Mouse (Mus musculus): ENCODE measurements around the gene Tspan3.

The Tspan3 gene

DNA sequence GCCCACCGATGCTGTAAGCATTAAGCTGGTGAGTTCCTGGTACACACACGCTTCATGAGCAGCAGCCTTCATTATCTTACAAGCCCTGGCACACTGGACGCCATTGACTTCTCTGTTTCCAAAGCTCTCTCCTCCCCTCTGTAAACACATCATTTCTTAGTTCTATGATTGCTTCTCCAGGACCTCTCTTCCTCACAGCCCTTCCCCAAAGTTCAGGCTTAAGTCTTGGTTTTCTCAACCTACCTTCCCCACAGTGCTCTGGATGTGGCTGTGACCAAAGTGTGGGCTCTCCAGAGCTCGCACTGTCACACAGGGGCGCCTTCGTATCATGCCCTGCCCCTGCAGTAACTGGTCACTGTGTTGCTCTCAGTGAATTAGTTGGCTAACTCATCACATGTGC lies at the start of gene Tspan3:
Gene Tspan3 (minus strand): TSS at position 101 of the 400 bp plus-strand sequence.
- no peak for DNase-seq (ENCODE audit: low spot score)

DNA sequence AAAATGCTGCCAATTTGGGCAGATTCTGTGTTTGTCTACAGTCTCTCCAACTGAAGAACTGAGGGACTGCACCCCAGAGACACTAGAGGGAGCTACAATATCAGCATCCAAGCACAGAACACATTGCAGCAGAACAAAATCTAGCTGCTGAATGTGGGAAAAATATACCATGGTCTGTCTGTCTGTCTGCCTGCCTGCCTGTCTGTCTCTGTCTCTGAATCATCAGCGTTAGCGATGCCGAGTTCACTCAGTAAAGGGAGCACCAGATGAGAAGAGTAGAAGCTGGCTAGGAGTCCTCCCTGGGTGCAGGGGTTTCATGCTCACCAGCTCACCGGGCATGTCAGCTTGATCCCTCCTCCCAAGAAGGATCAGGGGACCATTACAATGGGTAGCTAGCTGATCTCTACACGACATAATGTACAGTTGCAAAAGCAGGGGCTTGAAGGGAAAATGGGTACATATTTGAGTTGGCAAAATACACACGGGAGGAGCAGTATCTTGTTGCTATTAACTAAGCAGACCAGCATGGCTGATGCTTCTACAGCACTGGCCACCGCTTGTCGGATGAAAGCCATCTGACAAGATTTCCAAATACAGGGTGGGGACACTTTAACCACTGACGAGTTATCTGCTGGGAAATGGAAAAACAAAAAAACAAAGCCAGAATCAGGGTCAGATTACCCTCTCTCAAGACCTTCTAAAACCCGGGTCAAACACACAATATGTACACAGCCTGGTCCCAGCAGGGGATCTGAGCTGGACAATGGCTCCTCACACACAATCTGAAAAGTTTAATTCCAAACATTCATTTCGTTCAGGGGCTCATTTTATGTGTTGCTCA lies 48.4 kb upstream of the Tspan3 start:
- no peak for DNase-seq (ENCODE audit: low spot score)

DNA sequence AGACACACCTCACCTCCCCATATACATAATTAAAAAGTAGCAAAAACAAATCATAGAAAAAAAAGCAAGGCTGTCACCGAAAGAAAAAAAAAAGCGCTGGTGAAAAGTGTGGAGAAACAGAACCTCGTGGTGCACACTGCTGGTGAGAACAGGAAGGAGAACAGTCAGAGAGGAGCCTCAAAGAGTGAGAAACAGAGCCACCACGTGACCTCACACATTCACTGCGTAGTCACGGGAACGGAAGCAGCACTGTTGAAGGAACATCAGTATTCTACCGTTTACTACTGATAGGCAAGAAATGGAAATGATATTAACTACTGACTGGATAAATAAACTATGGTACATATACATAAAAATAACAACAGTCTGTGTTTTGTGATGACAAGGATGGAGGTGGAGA lies 43.5 kb upstream of the Tspan3 start:
- no peak for DNase-seq (ENCODE audit: low spot score)

DNA sequence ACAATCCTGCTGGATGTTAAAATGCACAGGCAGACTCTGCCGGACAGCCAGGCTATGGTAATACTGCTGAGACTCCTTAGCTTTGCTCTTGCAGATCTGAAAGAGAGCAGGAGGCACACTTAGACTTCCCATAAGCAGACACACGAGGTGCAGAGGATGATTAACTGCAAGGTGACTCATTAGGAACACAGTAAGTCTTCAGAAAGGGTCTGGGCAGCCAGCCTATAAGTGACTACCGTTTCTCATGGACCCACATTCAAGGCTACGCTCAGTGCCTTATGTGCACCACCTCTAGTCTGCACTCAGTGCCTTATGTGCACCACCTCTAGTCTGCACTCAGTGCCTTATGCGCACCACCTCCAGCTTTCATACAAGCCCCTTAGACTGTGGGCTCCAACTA lies 42.2 kb upstream of the Tspan3 start:
- DNase-seq (ENCODE audit: low spot score): no peak

DNA sequence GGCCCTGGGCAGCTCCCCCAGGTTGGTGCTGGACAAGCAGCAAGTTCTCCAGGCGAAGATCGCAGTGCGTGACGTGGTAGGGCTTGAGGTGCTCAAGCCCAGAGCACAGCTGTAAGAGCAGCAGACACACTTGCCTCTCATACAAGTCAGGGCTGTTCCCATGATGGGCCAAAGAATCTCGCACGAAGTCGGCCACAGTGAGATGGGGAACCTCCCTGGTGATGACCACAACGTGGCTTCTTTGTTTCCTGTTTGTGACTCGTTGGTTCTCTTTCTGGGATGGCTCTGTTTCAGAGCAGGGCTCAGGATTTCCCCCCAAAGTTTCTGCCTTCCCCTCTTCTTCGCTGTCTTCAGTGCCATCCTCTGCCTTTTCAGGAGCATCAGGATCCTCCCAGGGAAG lies 41.8 kb upstream of the Tspan3 start:
- DNase-seq (ENCODE audit: low spot score): no peak

- no peak for DNase-seq (ENCODE audit: low spot score)
Observed at GRCm38 (mm10) chr9:56205336-56205735, 40.1 kb upstream of the Tspan3 start.

DNA sequence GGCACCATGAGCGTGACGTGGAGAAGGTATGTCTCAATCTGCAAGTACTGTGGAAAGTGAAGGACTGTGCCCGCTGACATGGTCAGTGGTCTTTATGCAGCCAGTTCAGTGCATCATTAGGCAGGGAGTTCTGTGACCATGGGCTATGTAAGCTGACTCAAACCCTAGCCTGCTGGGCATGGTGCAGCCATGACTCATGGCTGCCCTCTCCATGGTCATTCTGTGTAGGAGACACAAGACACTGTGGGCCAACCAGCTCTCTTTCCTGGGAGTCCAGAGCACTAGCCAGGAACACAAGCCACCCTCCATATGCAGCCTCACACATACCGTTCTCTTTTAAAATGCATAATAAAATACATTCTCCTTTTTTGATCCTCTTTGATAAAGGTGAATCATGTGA lies 39.0 kb upstream of the Tspan3 start:
- DNase-seq (ENCODE audit: low spot score): no peak

DNA sequence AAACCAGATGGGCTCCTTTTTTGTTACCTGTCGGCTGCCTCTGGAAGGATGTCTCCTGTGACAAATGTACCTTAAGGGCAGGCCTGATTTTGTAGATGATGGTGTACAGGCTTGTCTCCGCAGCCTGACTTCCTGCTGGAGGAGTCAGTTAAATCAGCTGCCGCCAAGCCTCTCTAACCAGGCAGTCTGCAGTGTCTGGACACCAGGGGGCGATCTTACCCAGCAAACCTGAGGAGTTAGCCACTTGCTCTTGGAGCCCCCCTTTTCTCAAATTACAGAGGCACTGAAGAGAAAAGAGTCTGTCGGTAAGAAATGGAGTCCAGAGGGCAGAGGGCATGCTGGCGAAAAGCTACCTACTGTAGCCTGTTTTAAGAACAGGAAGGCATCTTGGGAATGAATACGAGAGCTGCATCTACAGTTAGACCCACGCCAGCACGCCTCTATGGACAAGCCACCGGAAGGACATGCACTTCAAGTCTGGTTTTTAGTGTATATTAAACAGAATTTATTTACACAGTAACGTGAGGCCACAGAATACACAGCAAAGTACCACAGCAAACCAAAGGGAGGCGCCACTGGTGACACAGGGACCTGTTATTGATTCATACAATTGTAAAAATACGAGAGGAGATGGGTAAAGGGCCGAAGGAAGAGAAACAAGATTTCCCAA lies 35.5 kb upstream of the Tspan3 start:
- DNase-seq (ENCODE audit: low spot score): peak; percentile 79

- DNase-seq (ENCODE audit: low spot score): no peak
Observed at GRCm38 (mm10) chr9:56200200-56200599, 34.9 kb upstream of the Tspan3 start.

- no peak for DNase-seq (ENCODE audit: low spot score)
Observed at GRCm38 (mm10) chr9:56196921-56197320, 31.6 kb upstream of the Tspan3 start.

- DNase-seq (ENCODE audit: low spot score): no peak
Observed at GRCm38 (mm10) chr9:56195193-56195592, 29.9 kb upstream of the Tspan3 start.

DNA sequence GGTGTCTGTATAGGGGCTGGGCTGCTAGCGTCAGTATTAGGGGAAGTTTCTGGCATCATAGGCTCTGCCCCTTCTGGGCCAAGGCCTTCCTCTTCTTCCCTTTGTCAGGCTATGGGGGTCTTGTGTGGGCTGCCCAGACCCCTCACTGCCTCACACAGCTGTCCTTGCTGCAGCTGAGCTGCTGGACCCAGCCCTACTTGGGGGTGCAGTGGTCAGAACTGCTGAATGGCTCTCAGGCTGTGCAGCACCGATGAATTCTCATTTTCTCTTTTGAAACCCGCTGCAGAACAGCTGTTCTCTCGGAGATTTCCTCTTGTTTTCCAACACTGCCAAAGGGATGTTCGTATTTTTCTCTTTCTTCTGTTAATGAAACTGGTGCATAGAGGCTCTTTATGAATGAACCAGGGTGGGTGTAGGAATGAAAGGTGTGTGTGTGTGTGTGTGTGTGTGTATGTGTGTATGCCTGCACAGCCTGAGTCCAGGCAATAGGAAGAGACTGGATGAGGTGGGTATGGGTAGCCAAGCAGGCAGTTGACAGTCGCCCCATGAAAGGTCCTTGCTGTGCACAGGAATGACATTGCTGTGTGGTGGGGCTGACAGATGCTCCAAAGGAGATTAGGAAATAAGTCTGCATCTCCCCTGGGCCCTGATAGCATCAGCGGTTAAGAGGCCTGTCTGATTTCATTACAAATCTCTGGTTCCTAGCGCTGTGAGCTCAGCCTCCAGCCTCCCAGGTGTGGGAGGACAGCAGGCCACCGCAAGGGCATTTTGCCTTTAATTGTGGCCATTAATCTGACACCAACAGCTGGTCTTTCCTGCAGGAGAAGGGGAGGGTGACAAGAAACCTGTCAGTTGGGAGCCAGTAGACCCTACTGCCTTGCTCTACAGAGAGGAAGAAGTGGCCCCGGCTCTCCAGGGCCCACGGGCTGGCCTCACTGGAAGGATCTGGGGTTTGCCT lies 26.5 kb upstream of the Tspan3 start:
- DNase-seq (ENCODE audit: low spot score): no peak

DNA sequence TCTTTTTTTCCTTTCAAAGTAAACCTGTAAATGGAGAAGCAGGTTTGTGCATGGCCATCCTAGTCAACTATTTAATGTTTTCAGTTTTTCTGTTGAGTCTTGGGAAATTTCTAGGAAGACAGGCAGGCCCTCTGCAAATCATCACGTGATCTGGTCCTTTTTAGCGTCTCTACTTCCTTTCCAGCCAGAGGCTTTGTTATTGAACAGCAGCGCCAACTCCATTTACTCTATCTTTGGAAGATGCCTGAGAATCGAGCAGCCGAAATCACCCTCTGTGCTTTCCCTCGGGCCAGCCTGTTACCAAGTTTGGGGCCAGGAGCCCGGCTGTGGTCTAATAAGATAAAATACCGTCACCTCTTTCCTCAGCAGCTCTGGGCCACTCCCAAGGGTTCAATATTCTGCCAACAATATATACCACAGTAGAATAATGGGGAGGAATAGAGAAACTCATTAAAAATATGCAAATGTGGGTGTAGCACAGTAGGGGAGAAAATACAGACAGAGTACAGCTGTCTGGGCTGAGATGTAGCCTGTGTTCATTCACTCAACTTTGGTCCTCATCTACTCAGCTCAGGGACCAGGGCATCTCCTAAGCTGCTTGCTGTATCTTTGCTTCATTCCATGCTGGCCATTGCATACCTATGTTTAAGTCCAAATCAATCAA lies 15.0 kb upstream of the Tspan3 start:
- DNase-seq (ENCODE audit: low spot score): no peak

DNA sequence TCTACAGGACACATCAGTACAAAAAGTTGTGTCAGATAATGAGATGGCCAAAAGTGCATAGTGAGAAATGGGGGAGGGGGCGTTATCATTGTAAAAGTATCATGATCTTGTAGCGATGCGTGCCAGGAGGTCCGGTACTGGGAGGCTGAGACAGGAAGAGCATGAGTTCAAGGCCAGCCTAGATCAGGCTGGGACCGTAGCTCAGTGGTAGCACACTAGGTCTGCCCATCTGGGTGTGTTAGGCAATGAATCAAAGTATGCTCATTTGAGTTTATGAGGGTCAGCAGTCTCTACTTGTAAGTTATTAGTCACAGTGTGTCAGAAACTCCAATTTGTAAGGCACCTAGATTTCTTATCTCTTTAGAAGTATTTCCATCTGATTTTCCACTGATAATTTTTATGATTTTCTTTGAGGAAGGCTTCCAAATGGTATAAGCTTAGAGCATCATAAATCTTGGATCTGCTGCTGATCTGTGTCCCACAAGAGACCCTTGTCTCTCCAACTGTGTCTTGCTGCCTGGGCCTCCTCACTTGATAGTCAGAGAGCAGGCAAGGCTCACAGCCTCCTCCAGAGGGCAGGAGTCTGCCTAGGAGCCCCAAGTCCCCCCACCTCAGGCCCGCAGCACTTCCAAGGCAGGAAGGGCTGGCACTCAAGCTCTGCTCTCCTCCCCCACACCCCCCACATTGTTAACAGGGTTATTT lies 14.3 kb upstream of the Tspan3 start:
- DNase-seq (ENCODE audit: low spot score): peak; percentile 24

DNA sequence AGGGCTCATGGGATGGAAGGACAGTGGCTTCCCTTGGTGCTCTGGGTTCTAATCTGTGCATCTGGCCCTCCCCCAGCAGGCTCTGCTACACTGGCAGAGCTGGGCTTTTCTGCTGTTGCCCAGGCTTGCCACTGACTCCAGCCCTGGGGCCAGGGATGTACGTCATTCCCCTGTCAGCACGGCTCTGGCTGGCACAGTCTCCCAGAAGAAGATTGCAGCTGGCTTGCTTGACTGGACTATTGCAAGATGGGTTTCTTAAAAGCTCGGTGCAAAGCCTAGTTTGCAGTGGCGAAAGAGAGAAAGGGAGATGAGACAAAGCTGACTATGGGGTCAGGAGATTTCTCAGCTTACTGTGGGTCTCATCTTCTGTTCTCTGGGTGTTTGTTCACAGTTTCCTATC lies 12.1 kb upstream of the Tspan3 start:
- no peak for DNase-seq (ENCODE audit: low spot score)

GRCm38 (mm10) chr9:56175316-56175715 lies 10.0 kb upstream of the Tspan3 start:
- no peak for DNase-seq (ENCODE audit: low spot score)

- DNase-seq (ENCODE audit: low spot score): no peak
Observed at GRCm38 (mm10) chr9:56167690-56168089, 2.4 kb upstream of the Tspan3 start.

GRCm38 (mm10) chr9:56166161-56166560 lies 884 bp upstream of the Tspan3 start:
- DNase-seq (ENCODE audit: low spot score): no peak

DNA sequence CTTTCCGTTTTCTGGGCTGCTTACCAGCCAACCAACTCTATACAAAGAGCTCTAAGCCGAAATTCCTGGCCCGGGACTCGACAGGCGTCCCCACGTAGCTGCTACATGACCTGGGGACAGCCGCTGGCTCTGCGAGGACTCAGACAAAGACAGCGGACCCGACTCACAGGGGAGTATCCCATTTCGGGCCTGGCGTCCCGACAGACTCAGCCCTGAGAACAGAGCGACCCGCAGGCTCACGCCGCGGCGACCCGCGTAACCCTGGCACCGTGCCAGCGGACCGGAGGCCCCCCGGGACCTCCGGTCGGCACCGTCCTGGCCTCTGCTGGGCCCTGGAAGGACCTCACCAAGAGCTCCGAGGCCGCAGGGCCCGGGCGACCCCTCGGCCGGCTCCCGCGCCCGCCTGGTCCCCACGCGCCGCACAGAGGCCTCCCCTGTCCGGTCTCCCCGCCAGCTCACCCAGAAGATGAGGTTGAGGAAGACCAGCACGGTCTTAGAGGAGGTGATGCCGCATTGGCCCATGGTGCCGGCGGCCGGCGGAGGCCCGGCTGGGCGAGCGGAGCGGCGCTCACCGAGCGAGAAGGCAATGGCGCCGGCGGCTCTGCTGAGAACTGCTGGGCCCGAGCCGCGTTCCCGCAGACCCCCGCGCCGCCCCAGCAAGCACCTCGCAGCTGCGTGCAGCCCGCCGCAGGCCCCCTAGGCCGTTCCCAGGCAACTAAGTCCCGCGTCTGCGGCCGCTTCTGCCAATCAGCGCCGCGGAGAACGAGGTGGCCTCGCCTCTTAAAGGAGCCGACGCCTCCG lies 4.7 kb downstream of the Tspan3 start:
- peak; percentile 91 for DNase-seq (ENCODE audit: low spot score)

- no peak for DNase-seq (ENCODE audit: low spot score)
Observed at GRCm38 (mm10) chr9:56159456-56159855, 5.8 kb downstream of the Tspan3 start.

Measured in ovary, postnatal 36 days (tissue).